Mouse (Mus musculus): Measurements from ENCODE around the gene Rad23b.

DNA sequence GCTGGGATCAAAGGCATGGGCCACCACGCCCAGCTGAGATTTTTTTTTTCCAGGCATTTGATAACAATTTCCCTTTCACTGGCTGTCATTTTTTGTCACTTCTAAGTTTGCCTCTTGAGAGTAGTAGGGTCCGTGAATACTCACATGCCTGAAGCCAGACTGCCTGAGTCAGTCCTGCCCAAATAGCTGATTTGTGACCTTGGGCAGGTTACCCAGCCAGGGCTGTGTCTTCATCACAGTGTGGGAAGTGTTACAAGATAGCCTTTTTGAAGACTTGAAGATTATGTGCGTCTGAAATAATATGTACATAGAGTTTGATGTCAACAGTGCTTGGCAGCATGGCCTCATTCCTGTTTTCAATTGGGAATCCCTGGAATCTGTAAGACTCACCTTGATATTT lies 6.9 kb downstream of the Rad23b start:
- no peak for TF ChIP-seq CTCF (IDR thresholded peaks at IDR 0.05; ENCODE audit: low read depth)
- TF ChIP-seq EP300 (IDR thresholded peaks at IDR 0.05; ENCODE audit: low read depth): no peak
